Mouse (Mus musculus) heart, adult 2 months (tissue): ENCODE measurements around the gene Nfrkb. TPM values are rescaled to one million over a fixed set of nuclear protein-coding genes. Genes with fewer than 3 reads are reported as not detected.

ENCODE experiments used
- DNase-seq, 2 experiments: peaks; one replicate each; pipeline ENCODE4 v3.0.0; 2021
- H3K27ac ChIP-seq: fragments of 200-600 bp; 2 replicates; pipeline ENCODE4 v1.8.1; 2022
- H3K27me3 ChIP-seq: fragments of 200-500 bp; 2 replicates; pipeline ENCODE4 v1.6.1; 2012; ENCODE audit warnings: mild to moderate bottlenecking, low read length, inconsistent platforms, mixed read lengths; ENCODE audit not compliant: control insufficient read depth, insufficient read depth
- H3K36me3 ChIP-seq: fragments of 200-500 bp; 2 replicates; pipeline ENCODE4 v1.6.1; 2012; ENCODE audit warnings: low read length, inconsistent platforms; ENCODE audit not compliant: control insufficient read depth, insufficient read depth
- H3K4me1 ChIP-seq: fragments of 200-500 bp; 2 replicates; pipeline ENCODE4 v1.6.1; 2011; ENCODE audit warnings: low read length; ENCODE audit not compliant: control insufficient read depth, insufficient read depth
- H3K4me3 ChIP-seq: fragments of 200-600 bp; 2 replicates; pipeline ENCODE4 v1.8.1; 2022
- H3K79me2 ChIP-seq: fragments of 200-500 bp; replicated peaks from 2 replicates; pipeline ENCODE4 v1.6.1; 2012; ENCODE audit warnings: mild to moderate bottlenecking, inconsistent platforms, low read length, moderate library complexity, mixed read lengths; ENCODE audit not compliant: control insufficient read depth, insufficient read depth
- H3K9ac ChIP-seq: fragments of 200-500 bp; 2 replicates; pipeline ENCODE4 v1.6.1; 2012; ENCODE audit warnings: low read depth, mild to moderate bottlenecking, control low read depth, inconsistent platforms, low read length, mixed read lengths
- CTCF ChIP-seq: fragments of 200-600 bp; IDR thresholded peaks from 2 replicates; pipeline ENCODE4 v1.8.1; 2022; ENCODE audit warnings: antibody characterized with exemption, mild to moderate bottlenecking, moderate library complexity
- EP300 ChIP-seq: fragments of 200-500 bp; IDR thresholded peaks from 2 replicates; pipeline ENCODE4 v1.6.1; 2011; ENCODE audit warnings: low read depth, low read length, control low read depth; ENCODE audit not compliant: insufficient read depth
- POLR2A ChIP-seq: fragments of 200-500 bp; IDR thresholded peaks from 2 replicates; pipeline ENCODE4 v1.6.1; 2011; ENCODE audit warnings: mild to moderate bottlenecking, low read depth, low read length, control low read depth; ENCODE audit not compliant: insufficient read depth
- WGBS: fragments of 180-500 bp; shearing (Covaris S2); methylation state at CpG from one replicate; pipeline ENCODE4 v1.1.7; 2018; 5-methylcytosine and 5-hydroxymethylcytosine counted together
- intact Hi-C: fragments of 180-260 bp; cut with DNase I; formaldehyde crosslinking; loops from one replicate; pipeline ENCODE4 v1.15.1; 2025
- polyA plus RNA-seq: library from polyadenylated mRNA; depleted of rRNA; stranded (reverse); fragments of >200 nt; gene quantifications from 2 replicates; pipeline ENCODE4 v1.2.3, GENCODE M21; 2012
- total RNA-seq, 2 experiments: library from RNA; stranded (reverse); gene quantifications; 2 replicates each; pipeline ENCODE4 v1.2.3; 2021

Nfrkb gene
- total and polyA plus RNA-seq, 3 experiments = 8.9 to 9.9 (median 9.1) TPM

DNA sequence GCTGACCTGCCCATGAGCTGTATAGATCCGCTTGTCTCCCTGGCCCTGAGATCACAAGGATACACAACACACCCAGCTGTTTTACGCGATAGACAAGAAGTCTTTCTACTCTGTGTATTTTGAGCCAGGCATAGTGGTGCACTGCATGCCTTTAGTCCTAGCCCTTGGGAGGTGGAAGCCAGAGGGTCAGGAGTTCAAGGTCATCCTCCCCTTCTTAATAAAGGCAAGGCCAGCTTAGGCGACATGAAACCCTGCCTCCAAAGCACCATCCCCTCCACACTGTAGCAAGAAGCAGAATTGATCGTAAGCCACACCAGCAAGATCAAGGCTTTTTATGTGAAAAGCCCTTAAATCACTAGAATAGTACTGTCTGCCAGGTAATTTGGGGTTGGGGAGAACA is 45.8 kb downstream of the Nfrkb start:
- Histone ChIP-seq H3K4me1 (no peaks in the 10 kb centered on the region), H3K27me3 (no peaks in the 10 kb centered on the region), H3K4me3 (no peak overlapping the region), H3K9ac (no peak overlapping the region), H3K36me3 (no peaks in the 10 kb centered on the region), H3K79me2 (no peaks in the 10 kb centered on the region), H3K27ac (no peak overlapping the region)
- no peak for DNase-seq
- 89% methylated on average over 5 of the region's 5 CpGs for WGBS
- intact Hi-C loops = no loop called here
- TF ChIP-seq POLR2A = no peak
- no peak for TF ChIP-seq EP300
- no peak for TF ChIP-seq CTCF

DNA sequence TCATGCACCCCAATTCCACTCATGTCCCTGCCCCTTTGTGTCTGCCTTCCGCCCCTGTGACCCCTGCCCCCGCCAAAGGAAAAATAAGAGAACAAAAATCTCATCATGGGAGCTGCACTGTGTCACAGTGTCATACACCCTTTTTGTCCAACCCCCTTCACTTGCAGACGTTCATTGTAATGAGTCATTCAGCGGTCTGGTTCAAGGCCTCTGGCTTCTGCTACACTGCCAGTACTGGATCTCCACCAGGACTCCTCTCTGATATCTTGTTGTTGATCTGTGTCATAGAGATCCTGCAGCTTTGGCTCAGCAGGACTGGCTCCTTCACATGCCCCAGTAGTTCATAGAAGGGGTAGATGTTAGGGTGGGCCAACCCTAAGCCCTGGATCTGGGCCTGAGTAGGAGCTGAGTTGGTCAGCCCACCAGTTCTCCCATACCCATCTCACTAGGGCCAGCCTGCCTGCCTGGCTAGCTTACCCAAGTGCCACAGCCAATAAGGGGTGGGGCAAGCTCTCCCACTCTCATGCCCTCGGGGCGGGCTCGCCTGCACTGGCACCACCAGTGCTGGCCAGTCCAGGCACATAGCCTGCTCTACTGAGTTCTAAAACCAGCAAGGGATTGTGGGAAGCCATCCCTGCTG is 46.5 kb downstream of the Nfrkb start:
- no peak for TF ChIP-seq POLR2A
- no peak for TF ChIP-seq CTCF
- TF ChIP-seq EP300 = no peak
- H3K27me3 ChIP-seq = no peaks in the 10 kb centered on the region
- no peak overlapping the region for H3K9ac ChIP-seq
- H3K4me3 ChIP-seq = no peak overlapping the region
- H3K4me1 ChIP-seq = no peaks in the 10 kb centered on the region
- intact Hi-C loops = no loop called here
- H3K79me2 ChIP-seq = no peaks in the 10 kb centered on the region
- WGBS = 71% methylated on average over 7 of the region's 7 CpGs
- H3K27ac ChIP-seq = no peak overlapping the region
- no peak for DNase-seq
- H3K36me3 ChIP-seq = no peaks in the 10 kb centered on the region

DNA sequence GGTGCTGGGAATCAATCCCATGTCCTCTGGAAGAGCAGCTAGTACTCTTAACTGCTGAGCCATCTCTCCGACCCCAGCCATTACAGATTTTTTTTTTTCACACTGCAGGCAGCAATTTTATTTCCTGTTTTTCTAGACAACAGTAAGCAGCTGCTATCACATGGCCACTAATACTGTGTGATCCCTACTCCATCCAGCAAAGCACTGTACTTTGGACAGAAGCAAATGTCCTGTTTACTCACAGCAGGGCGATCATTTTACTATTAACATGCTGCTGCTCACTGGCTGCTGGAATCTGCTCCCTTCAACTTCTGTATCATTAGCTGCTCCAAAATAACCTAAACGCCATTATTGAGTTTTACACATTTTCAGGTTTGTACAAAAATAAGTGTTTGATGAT is 47.4 kb downstream of the Nfrkb start:
- no peak for DNase-seq
- no peak overlapping the region for H3K9ac ChIP-seq
- TF ChIP-seq CTCF (no peak), EP300 (no peak), POLR2A (no peak)
- H3K27me3 ChIP-seq = no peaks in the 10 kb centered on the region
- no peaks in the 10 kb centered on the region for H3K36me3 ChIP-seq
- WGBS = 74% methylated on average over 3 of the region's 3 CpGs
- no peaks in the 10 kb centered on the region for H3K4me1 ChIP-seq
- intact Hi-C loops = no loop called here
- H3K79me2 ChIP-seq = no peaks in the 10 kb centered on the region
- H3K27ac ChIP-seq = no peak overlapping the region
- no peak overlapping the region for H3K4me3 ChIP-seq

DNA sequence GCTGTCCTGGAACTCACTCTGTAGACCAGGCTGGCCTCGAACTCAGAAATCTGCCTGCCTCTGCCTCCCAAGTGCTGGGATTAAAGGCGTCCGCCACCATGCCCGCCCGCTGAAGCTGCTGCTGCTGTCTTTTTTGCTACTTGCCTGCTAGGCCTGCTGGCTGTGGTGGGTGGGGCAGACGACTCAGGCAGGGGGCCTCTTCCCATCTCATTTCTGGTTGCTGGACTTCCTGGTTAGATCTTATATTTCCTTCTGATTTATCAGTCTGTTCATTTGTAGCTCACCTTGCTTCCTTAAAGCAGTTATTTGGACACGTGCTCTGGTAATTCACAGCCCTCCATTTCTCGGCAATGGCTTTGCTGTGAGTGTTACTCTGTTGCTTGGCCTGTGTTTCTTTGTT is 49.4 kb downstream of the Nfrkb start:
- DNase-seq = no peak

DNA sequence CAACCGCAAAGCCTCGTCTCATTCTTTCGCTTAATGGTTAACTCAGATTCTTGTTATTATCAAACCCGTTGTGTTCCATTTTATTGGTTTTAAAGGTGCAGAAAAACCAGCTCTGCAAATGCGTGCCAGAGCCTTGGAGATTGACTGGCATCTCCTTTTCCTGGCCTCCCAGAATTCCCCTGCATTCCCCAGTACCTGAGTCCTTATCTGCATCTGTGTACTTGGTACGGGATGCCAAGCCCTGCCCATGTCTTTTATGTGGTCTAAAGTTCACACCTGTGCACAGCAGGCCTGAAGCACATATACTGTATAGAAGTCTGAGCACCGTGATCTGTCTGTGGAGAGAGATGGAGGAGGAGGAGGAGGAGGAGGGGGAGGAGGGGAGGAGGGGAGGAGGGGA is 51.9 kb downstream of the Nfrkb start:
- no peaks in the 10 kb centered on the region for H3K36me3 ChIP-seq
- no peaks in the 10 kb centered on the region for H3K4me1 ChIP-seq
- H3K27me3 ChIP-seq = no peaks in the 10 kb centered on the region
- no peaks in the 10 kb centered on the region for H3K79me2 ChIP-seq
- intact Hi-C loops = no loop called here
- H3K9ac ChIP-seq = no peak overlapping the region
- no peak for DNase-seq
- no peak overlapping the region for H3K4me3 ChIP-seq
- H3K27ac ChIP-seq = no peak overlapping the region
- 80% methylated on average over 7 of the region's 7 CpGs for WGBS
- TF ChIP-seq POLR2A (no peak), EP300 (no peak), CTCF (no peak)

More for the DNA sequence above, 49.4 kb downstream of the Nfrkb start:
- H3K4me3 ChIP-seq = no peak overlapping the region
- no peaks in the 10 kb centered on the region for H3K4me1 ChIP-seq
- 80% methylated on average over 8 of the region's 8 CpGs for WGBS
- no peaks in the 10 kb centered on the region for H3K36me3 ChIP-seq
- no peaks in the 10 kb centered on the region for H3K79me2 ChIP-seq
- H3K27ac ChIP-seq = no peak overlapping the region
- H3K9ac ChIP-seq = no peak overlapping the region
- H3K27me3 ChIP-seq = no peaks in the 10 kb centered on the region
- intact Hi-C loops = no loop called here
- TF ChIP-seq POLR2A = no peak
- no peak for TF ChIP-seq EP300
- TF ChIP-seq CTCF = no peak

DNA sequence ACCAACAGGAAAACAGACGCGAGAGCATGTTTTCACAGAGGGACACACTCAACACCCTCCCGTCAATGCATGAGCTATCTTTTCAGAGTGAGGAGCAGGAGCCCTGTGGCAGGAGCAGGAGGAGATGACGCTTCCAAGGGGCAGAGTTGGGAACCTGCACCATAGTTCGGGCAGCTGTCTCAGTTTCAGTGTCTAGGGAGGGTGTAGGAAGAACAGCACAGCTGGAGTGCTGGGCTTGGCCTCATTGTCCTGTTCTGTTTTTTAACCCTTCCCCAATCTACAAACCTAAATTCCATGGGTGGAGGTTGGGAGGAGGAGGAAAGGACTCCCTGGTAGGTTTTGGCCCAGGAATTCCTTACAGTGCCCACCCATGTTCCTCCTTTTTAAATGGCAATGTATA is 52.8 kb downstream of the Nfrkb start:
- no peaks in the 10 kb centered on the region for H3K36me3 ChIP-seq
- 37% methylated on average over 5 of the region's 5 CpGs for WGBS
- TF ChIP-seq POLR2A (no peak), EP300 (no peak), CTCF (no peak)
- H3K27ac ChIP-seq = no peak overlapping the region
- H3K9ac ChIP-seq = no peak overlapping the region
- H3K79me2 ChIP-seq = no peaks in the 10 kb centered on the region
- H3K4me3 ChIP-seq = no peak overlapping the region
- no peak for DNase-seq
- H3K27me3 ChIP-seq = no peaks in the 10 kb centered on the region
- H3K4me1 ChIP-seq = no peaks in the 10 kb centered on the region
- intact Hi-C loops = no loop called here
